Mouse (Mus musculus): ENCODE measurements around the gene Fam98c. TPM values are rescaled to one million over a fixed set of nuclear protein-coding genes. Genes with fewer than 3 reads are reported as not detected.

The Fam98c gene
- polyA plus RNA-seq, 1 experiment, result 31.4 TPM

- H3K4me3 ChIP-seq (ENCODE audit: insufficient read depth, low read depth, low read length), result no peak overlapping the region
- no peaks in the 10 kb centered on the region for H3K36me3 ChIP-seq (ENCODE audit: control insufficient read depth, insufficient read depth, low read length)
- no peak overlapping the region for H3K27ac ChIP-seq (ENCODE audit: insufficient read depth, low read depth, low read length)
- H3K4me1 ChIP-seq (ENCODE audit: control insufficient read depth, insufficient read depth, low read length), result no peaks in the 10 kb centered on the region
- TF ChIP-seq CTCF (conservative IDR thresholded peaks at IDR 0.05; ENCODE audit: insufficient read depth, insufficient read length, low read depth, low read length) (no peak), POLR2A (IDR thresholded peaks at IDR 0.05; ENCODE audit: low read depth, low read length) (no peak)
- no peak for DNase-seq
- H3K27me3 ChIP-seq (replicated peaks; ENCODE audit: control insufficient read depth, insufficient read depth, low read length), result no peaks in the 10 kb centered on the region
- WGBS, result 36% methylated on average over 5 of the region's 5 CpGs
Observed at GRCm38 (mm10) chr7:29123531-29124358, 32.3 kb downstream of the Fam98c start.

- H3K27me3 ChIP-seq (replicated peaks; ENCODE audit: control insufficient read depth, insufficient read depth, low read length), result no peaks in the 10 kb centered on the region
- 93% methylated on average over 9 of the region's 9 CpGs for WGBS
Observed at GRCm38 (mm10) chr7:29122821-29123220, 33.2 kb downstream of the Fam98c start.

GRCm38 (mm10) chr7:29119526-29119925, 36.5 kb downstream of the Fam98c start:
- Histone ChIP-seq H3K27me3 (replicated peaks; ENCODE audit: control insufficient read depth, insufficient read depth, low read length) (no peaks in the 10 kb centered on the region), H3K27ac (ENCODE audit: insufficient read depth, low read depth, low read length) (no peak overlapping the region), H3K4me1 (ENCODE audit: control insufficient read depth, insufficient read depth, low read length) (no peaks in the 10 kb centered on the region), H3K4me3 (ENCODE audit: insufficient read depth, low read depth, low read length) (no peak overlapping the region), H3K36me3 (ENCODE audit: control insufficient read depth, insufficient read depth, low read length) (no peaks in the 10 kb centered on the region)
- no peak for TF ChIP-seq POLR2A (IDR thresholded peaks at IDR 0.05; ENCODE audit: low read depth, low read length)
- WGBS, result 86% methylated on average over 1 of the region's 1 CpGs
- no peak for DNase-seq

More at GRCm38 (mm10) chr7:29122821-29123220, 33.2 kb downstream of the Fam98c start:
- no peak for TF ChIP-seq POLR2A (IDR thresholded peaks at IDR 0.05; ENCODE audit: low read depth, low read length)
- TF ChIP-seq CTCF (conservative IDR thresholded peaks at IDR 0.05; ENCODE audit: insufficient read depth, insufficient read length, low read depth, low read length), result no peak
- H3K27ac ChIP-seq (ENCODE audit: insufficient read depth, low read depth, low read length), result no peak overlapping the region
- H3K4me3 ChIP-seq (ENCODE audit: insufficient read depth, low read depth, low read length), result no peak overlapping the region
- no peaks in the 10 kb centered on the region for H3K36me3 ChIP-seq (ENCODE audit: control insufficient read depth, insufficient read depth, low read length)
- DNase-seq, result no peak
- no peaks in the 10 kb centered on the region for H3K4me1 ChIP-seq (ENCODE audit: control insufficient read depth, insufficient read depth, low read length)

GRCm38 (mm10) chr7:29118142-29118851, 37.7 kb downstream of the Fam98c start:
- no peak for DNase-seq
- WGBS, result 21% methylated on average over 18 of the region's 18 CpGs
- Histone ChIP-seq H3K27ac (ENCODE audit: insufficient read depth, low read depth, low read length) (no peak overlapping the region), H3K4me3 (ENCODE audit: insufficient read depth, low read depth, low read length) (no peak overlapping the region), H3K27me3 (replicated peaks; ENCODE audit: control insufficient read depth, insufficient read depth, low read length) (no peaks in the 10 kb centered on the region), H3K4me1 (ENCODE audit: control insufficient read depth, insufficient read depth, low read length) (no peaks in the 10 kb centered on the region), H3K36me3 (ENCODE audit: control insufficient read depth, insufficient read depth, low read length) (no peaks in the 10 kb centered on the region)
- TF ChIP-seq POLR2A (IDR thresholded peaks at IDR 0.05; ENCODE audit: low read depth, low read length) (no peak), CTCF (conservative IDR thresholded peaks at IDR 0.05; ENCODE audit: insufficient read depth, insufficient read length, low read depth, low read length) (no peak)

GRCm38 (mm10) chr7:29108992-29109955, 46.8 kb downstream of the Fam98c start:
- no peaks in the 10 kb centered on the region for H3K36me3 ChIP-seq (ENCODE audit: control insufficient read depth, insufficient read depth, low read length)
- H3K4me3 ChIP-seq (ENCODE audit: insufficient read depth, low read depth, low read length), result no peak overlapping the region
- DNase-seq, result peak; percentile 47
- H3K27me3 ChIP-seq (replicated peaks; ENCODE audit: control insufficient read depth, insufficient read depth, low read length), result no peaks in the 10 kb centered on the region
- H3K27ac ChIP-seq (ENCODE audit: insufficient read depth, low read depth, low read length), result no peak overlapping the region
- TF ChIP-seq CTCF (conservative IDR thresholded peaks at IDR 0.05; ENCODE audit: insufficient read depth, insufficient read length, low read depth, low read length), result no peak
- no peak for TF ChIP-seq POLR2A (IDR thresholded peaks at IDR 0.05; ENCODE audit: low read depth, low read length)
- WGBS, result 34% methylated on average over 38 of the region's 38 CpGs
- no peaks in the 10 kb centered on the region for H3K4me1 ChIP-seq (ENCODE audit: control insufficient read depth, insufficient read depth, low read length)

Other genes starting within 250 kb of the Fam98c start
- 340 and 367 TPM in 2 replicates for gene Actn4, start 193.9 kb downstream of the Fam98c start, polyA plus RNA-seq (2012; rRNA removed)
- gene Eif3k, start 174.4 kb downstream of the Fam98c start, polyA plus RNA-seq (2012; rRNA removed), result 321 and 343 TPM in 2 replicates
- 2.3 and 6.2 TPM in 2 replicates for gene Map4k1, start 174.2 kb downstream of the Fam98c start, polyA plus RNA-seq (2012; rRNA removed)
- 0.01 and 3.0 TPM in 2 replicates for gene Ryr1, start 31.1 kb downstream of the Fam98c start, polyA plus RNA-seq (2012; rRNA removed)
- 1.9 and 2.7 TPM in 2 replicates for gene Rasgrp4, start 21.4 kb downstream of the Fam98c start, polyA plus RNA-seq (2012; rRNA removed)
- 0.38 and 0.94 TPM in 2 replicates for gene Ggn, start 14.0 kb upstream of the Fam98c start, polyA plus RNA-seq (2012; rRNA removed)
- 1.8 and 2.6 TPM in 2 replicates for gene Spred3, start 14.2 kb upstream of the Fam98c start, polyA plus RNA-seq (2012; rRNA removed)
- 178 and 204 TPM in 2 replicates for gene Psmd8, start 24.5 kb upstream of the Fam98c start, polyA plus RNA-seq (2012; rRNA removed)
- gene Catsperg1, start 57.8 kb upstream of the Fam98c start, polyA plus RNA-seq (2012; rRNA removed), result 0.86 and 1.1 TPM in 2 replicates
- gene Kcnk6, start 76.3 kb upstream of the Fam98c start, polyA plus RNA-seq (2012; rRNA removed), result 4.4 and 5.6 TPM in 2 replicates
- gene Yif1b, start 82.1 kb upstream of the Fam98c start, polyA plus RNA-seq (2012; rRNA removed), result 179 and 207 TPM in 2 replicates
- gene 2200002D01Rik, start 92.2 kb upstream of the Fam98c start, polyA plus RNA-seq (2012; rRNA removed), result 4.6 and 7.2 TPM in 2 replicates
- 421 and 474 TPM in 2 replicates for gene Spint2, start 125.7 kb upstream of the Fam98c start, polyA plus RNA-seq (2012; rRNA removed)
- 12.3 and 16.1 TPM in 2 replicates for gene Ppp1r14a, start 133.1 kb upstream of the Fam98c start, polyA plus RNA-seq (2012; rRNA removed)
- gene Dpf1, start 147.7 kb upstream of the Fam98c start, polyA plus RNA-seq (2012; rRNA removed), result 0.07 and 0.11 TPM in 2 replicates

Measured in kidney, adult 2 months (tissue).